Mouse (Mus musculus) olfactory bulb, adult 2 months (tissue): ENCODE measurements around the gene Teddm3. TPM values are rescaled to one million over a fixed set of nuclear protein-coding genes. Genes with fewer than 3 reads are reported as not detected.
"Not testable (repeated sequence)": the region's sequence is repeated elsewhere in the genome, so short reads cannot be mapped to it uniquely, and the experiment has no call there.

ENCODE experiments used
- H3K27ac ChIP-seq: fragments of 200-500 bp; 2 replicates; pipeline ENCODE4 v1.5.1; 2012; ENCODE audit warnings: low read depth, low read length; ENCODE audit not compliant: insufficient read depth
- H3K4me1 ChIP-seq: fragments of 200-500 bp; 2 replicates; pipeline ENCODE4 v1.6.1; 2012; ENCODE audit warnings: low read length; ENCODE audit not compliant: control insufficient read depth, insufficient read depth
- H3K4me3 ChIP-seq: fragments of 200-500 bp; 2 replicates; pipeline ENCODE4 v1.5.1; 2012; ENCODE audit warnings: mild to moderate bottlenecking, low read depth, low read length, moderate library complexity; ENCODE audit not compliant: insufficient read depth
- CTCF ChIP-seq: fragments of 200-500 bp; IDR thresholded peaks from 2 replicates; pipeline ENCODE4 v1.5.1; 2012; ENCODE audit warnings: low read depth, mild to moderate bottlenecking, low read length, moderate library complexity; ENCODE audit not compliant: insufficient read depth
- POLR2A ChIP-seq: fragments of 200-500 bp; IDR thresholded peaks from 2 replicates; pipeline ENCODE4 v1.6.1; 2012; ENCODE audit warnings: mild to moderate bottlenecking, low read depth, low read length, moderate library complexity; ENCODE audit not compliant: insufficient read depth
- WGBS: fragments of 180-500 bp; shearing (Covaris S2); methylation state at CpG from one replicate; pipeline ENCODE4 v1.1.7; 2018; 5-methylcytosine and 5-hydroxymethylcytosine counted together
- polyA plus RNA-seq: library from polyadenylated mRNA; stranded (reverse); fragments of >200 nt; gene quantifications from 2 replicates; pipeline ENCODE4 v1.2.4, GENCODE M21; 2012; ENCODE audit warnings: low replicate concordance; ENCODE audit not compliant: missing spikeins, insufficient read depth, insufficient read length

The Teddm3 gene
- polyA plus RNA-seq, 1 experiment = not detected

DNA sequence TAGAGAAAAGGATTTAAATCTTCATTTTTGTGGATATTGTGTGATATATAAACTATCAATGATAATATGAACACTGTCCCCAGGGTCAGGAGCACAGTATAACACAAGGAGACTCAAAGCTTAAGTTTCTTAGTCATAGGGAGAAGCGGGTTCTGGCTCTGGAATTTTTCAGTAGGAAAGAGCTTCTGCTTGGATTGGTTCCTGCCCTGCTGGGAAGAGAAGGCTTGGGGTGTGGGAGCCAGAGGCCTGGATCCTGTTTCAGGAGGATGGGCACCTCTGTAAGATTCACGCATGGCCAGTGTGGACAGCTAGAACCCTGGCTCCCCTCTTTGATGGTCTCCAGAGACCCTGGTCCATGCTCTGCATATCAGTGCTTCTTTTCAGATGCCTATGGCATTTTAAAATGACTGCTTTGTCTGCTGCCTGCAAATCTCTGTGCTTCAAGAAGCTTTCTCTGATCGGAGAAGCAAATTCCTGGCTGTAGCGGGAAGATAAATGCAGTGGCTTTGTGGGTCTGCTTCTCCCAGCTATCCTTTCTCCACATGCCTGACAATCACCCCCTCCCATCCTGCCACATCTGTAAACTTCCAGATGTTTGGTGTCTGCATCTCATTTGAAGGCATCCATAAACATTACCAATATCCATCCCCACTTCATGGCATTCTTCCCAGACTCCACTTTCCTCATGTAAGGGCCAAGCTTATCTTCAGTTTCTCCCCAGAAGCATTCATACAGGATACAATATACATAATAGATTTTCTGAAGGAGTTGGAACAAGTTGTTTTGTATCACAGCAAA, 2.0 kb downstream of the Teddm3 start:
- Histone ChIP-seq H3K4me3 (no peak overlapping the region), H3K27ac (no peak overlapping the region), H3K4me1 (no peaks in the 10 kb centered on the region)
- TF ChIP-seq CTCF (no peak), POLR2A (no peak)
- WGBS = 82% methylated on average over 4 of the region's 4 CpGs

DNA sequence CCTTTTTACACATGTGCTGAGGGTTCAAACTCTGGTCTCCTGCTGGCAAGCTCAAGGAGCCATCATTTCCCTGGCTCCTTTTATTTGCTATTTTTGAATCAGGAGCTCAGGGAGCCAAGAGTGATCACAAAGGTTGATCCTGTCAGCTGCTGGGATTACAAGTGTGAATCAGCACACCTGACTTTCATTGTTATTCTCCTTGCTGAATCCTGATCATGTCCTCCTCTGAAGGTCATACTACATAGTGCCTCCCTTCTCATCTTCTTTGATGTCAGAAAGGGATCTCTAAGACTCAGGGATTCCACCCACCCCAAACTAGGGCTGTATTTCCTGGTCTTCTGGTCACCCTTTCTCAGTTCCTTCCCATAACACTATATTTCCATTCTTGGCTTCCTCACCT, 3.9 kb downstream of the Teddm3 start:
- Histone ChIP-seq H3K27ac (no peak overlapping the region), H3K4me3 (no peak overlapping the region), H3K4me1 (no peaks in the 10 kb centered on the region)
- TF ChIP-seq CTCF (no peak), POLR2A (no peak)

DNA sequence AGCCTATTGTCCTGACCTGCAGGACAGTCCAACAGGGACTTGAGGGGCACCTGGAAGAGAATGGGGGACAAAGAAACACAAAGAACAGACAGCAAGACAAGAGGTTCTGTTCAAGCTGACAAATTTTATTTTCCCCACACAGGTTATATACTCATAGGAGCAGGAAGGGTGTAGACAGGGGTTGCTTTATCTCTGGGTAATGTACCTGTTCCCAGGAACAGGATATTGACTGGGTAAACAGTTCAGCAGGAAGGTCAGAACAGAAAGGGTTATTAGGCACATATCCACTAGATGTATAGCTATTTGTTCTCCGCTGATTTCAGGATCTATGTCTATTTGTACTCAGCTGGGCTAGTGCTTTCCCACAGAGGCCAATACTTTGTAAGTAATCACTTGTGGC, 5.3 kb downstream of the Teddm3 start:
- not testable (repeated sequence) for H3K4me3 ChIP-seq, H3K4me1 ChIP-seq, H3K27ac ChIP-seq
- 87% methylated on average over 1 of the region's 1 CpGs for WGBS

DNA sequence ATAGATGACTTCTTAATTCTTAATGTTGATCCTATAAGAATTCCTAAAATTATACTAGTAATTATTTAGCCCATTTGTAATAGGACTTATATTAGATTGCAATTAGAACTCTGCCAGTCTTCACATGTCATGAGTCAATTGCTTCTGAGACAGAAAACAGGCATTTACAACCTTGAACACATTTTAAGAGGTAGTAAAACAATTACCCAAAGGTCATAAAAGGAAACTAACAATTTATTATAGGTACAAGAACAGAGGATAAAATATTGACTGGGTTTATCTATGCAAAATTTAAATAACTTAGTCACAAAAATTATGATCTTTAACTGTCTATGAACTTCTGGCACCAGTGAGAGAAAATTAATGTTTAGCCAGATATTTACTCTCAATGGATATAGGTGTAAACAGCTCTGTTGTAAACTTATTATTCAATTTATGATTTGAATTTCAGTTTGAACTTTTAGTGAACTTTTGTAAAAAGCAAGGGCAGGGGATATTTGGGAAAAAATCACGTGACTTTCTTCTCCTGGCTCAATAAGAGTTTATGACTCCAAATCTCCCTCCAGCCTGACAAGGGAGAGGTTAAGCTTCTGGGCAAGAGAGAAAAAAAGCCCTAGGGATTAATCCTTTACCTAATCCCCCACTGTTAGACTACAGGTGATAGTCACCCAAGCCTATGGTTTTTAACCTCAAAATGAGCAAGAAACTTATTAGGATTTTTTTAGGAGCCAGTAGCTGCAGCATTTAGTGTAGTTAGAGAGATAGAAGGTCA, 17.3 kb downstream of the Teddm3 start:
- Histone ChIP-seq H3K4me1 (no peaks in the 10 kb centered on the region), H3K4me3 (no peak overlapping the region), H3K27ac (no peak overlapping the region)
- WGBS = 61% methylated on average over 1 of the region's 1 CpGs
- TF ChIP-seq POLR2A = no peak
- TF ChIP-seq CTCF = no peak

DNA sequence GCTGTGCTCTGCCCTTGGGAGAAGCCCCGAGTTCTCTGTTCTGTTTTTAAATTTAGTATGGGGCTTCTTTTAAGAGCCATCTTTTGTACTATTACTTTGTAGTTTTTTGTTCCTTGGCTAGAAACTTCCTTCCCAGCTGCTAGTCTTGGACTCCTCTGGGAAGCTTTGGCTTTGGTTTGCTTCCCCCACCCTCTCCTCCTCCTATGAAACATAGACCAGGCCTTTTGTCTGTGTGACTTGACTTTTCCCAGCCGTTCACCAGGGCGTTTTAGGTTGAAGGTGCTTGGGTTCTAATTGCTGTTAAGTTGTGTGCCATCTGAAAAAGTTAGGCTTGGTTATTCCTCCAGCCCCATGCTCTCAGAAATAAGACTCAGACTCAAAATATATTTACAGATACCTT, 26.1 kb downstream of the Teddm3 start:
- not testable (repeated sequence) for H3K4me1 ChIP-seq, H3K27ac ChIP-seq, H3K4me3 ChIP-seq
- WGBS = 64% methylated on average over 3 of the region's 3 CpGs

DNA sequence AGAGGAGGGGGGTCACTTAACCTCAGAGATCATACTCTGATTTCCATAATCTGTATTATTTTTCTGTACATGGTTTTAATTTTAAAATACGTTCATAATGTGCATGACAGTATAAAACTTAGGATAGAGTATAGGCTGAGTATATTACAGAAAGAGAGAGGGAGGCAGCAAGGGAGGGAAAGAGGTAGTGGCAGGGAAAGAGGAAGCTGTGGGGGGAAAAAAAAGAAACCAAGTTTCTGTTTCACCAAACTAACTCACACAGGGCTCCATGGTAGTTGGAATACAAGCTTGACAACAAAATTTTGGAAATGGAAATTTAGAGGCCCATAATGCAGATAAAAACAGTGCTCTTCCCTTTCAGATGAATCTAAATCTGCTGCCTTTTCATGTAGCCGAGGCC, 31.0 kb downstream of the Teddm3 start:
- WGBS = 84% methylated on average over 2 of the region's 2 CpGs
- H3K4me3 ChIP-seq, H3K27ac ChIP-seq, H3K4me1 ChIP-seq: not testable (repeated sequence)

DNA sequence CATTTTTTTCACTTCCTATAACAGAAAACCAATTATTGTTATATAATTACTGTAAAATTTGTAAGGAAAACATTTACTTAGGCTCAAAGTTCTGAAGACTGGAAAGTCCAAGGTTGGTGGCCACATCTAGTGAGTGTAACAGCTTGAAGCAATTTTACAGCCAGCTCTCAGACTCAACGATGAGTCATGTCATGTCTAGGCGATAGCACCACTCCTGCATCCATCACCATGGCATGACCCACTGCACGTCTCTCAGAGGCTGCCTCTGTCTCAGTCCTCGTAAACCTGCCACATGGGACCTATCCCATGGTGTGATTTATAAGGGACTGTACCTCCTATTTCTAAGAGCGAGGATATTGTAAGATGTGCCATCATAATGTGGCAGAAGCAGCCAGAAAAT, 37.7 kb downstream of the Teddm3 start:
- Histone ChIP-seq H3K4me1 (no peaks in the 10 kb centered on the region), H3K27ac (no peak overlapping the region), H3K4me3 (no peak overlapping the region)
- no peak for TF ChIP-seq CTCF
- no peak for TF ChIP-seq POLR2A
- 90% methylated on average over 5 of the region's 5 CpGs for WGBS

DNA sequence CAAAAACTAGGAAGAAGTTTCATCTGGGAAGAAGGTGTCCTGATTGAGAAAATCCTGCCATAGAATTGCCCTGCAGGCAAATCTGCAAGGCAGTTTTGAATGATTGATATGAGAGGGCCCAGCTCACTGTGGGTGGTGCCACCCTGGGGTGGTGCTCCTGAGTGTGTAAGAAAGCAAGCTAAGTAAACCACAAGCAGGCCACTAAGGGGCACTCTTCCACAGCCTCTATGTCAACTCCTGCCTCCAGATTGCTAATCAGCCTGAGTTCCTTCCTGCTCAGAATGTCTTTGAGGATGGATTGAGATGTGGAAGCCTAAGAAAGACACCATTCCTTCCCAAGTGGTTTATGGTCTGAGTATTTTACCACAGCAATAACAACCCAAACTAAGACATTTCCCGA, 44.3 kb downstream of the Teddm3 start:
- 95% methylated on average over 1 of the region's 1 CpGs for WGBS
- Histone ChIP-seq H3K4me3 (no peak overlapping the region), H3K4me1 (no peaks in the 10 kb centered on the region), H3K27ac (no peak overlapping the region)
- TF ChIP-seq POLR2A (no peak), CTCF (no peak)

Other genes with a start within 250 kb of the Teddm3 start
- gene Ephb3, start 50.8 kb upstream of the Teddm3 start, polyA plus RNA-seq = not detected in 2 replicates